Comparison of ENCODE assay signal across 7 mouse cellular contexts in the genomic region with DNA sequence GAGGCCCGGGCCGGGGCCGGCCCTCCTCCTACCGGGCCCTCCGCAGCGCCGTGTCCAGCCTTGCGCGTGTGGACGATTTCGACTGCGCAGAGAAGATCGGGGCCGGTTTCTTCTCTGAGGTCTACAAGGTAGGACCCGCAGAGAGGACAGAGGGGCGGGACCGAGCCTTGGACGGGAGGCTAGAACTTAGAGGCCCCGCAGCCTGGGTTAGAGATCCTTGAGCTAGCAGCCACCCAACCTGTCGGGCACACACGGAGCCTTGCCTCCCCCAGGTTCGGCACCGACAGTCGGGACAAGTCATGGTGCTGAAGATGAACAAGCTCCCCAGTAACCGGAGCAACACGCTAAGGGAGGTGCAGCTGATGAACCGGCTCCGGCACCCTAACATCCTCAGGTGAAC. TPM values are rescaled to one million over a fixed set of nuclear protein-coding genes. Genes with fewer than 3 reads are reported as not detected.
DNase-seq lines count a peak whose midpoint lies in the region; ATAC-seq and TF ChIP-seq lines count a peak whose summit lies in the region.

No protein-coding gene starts in this region.

- WGBS in bone marrow, adult 2 months: 2% methylated on average over 28 of the region's 28 CpGs
- under 1% methylated on average over 28 of the region's 28 CpGs for WGBS in forebrain, embryonic 16.5 days
- WGBS in limb, embryonic 10.5 days: 1% methylated on average over 28 of the region's 28 CpGs
- 2% methylated on average over 27 of the region's 28 CpGs for WGBS in neural tube, embryonic 13.5 days

- H3K36me3 ChIP-seq in megakaryocyte, embryonic 14.5 days (replicated peaks; ENCODE audit: low read length): peaks cover 26% of the 10 kb centered on the region
- peaks cover 8% of the 10 kb centered on the region; the same call in 1 of the 2 replicates for H3K36me3 ChIP-seq in forebrain, embryonic 16.5 days (ENCODE audit: control insufficient read depth, insufficient read depth)
- H3K36me3 ChIP-seq in limb, embryonic 10.5 days: peaks cover 37% of the 10 kb centered on the region
- peaks cover 40% of the 10 kb centered on the region for H3K36me3 ChIP-seq in neural tube, embryonic 13.5 days

- peak overlapping the region; percentile 93 for H3K4me2 ChIP-seq in forebrain, embryonic 16.5 days (ENCODE audit: low read length)
- peak overlapping the region; percentile 96 for H3K4me2 ChIP-seq in neural tube, embryonic 13.5 days

- H3K27ac ChIP-seq in bone marrow, adult 2 months (ENCODE audit: control insufficient read depth, insufficient read depth, low read depth, low read length, poor library complexity): peak overlapping the region; percentile 79; the same call in 1 of the 2 replicates
- peak overlapping the region; percentile 95 for H3K27ac ChIP-seq in forebrain, embryonic 16.5 days (ENCODE audit: low read length)
- peak overlapping the region; percentile 94 for H3K27ac ChIP-seq in limb, embryonic 10.5 days
- peak overlapping the region; percentile 97 for H3K27ac ChIP-seq in neural tube, embryonic 13.5 days (replicated peaks)

- H3K9me3 ChIP-seq in megakaryocyte, embryonic 14.5 days: peaks cover 3% of the 10 kb centered on the region; the same call in 1 of the 2 replicates
- no peaks in the 10 kb centered on the region for H3K9me3 ChIP-seq in forebrain, embryonic 16.5 days (ENCODE audit: control insufficient read depth, low read length)
- no peaks in the 10 kb centered on the region for H3K9me3 ChIP-seq in limb, embryonic 10.5 days (replicated peaks)
- no peaks in the 10 kb centered on the region for H3K9me3 ChIP-seq in neural tube, embryonic 13.5 days

- peaks cover 19% of the 10 kb centered on the region for H3K4me1 ChIP-seq in megakaryocyte, embryonic 14.5 days
- no peaks in the 10 kb centered on the region for H3K4me1 ChIP-seq in bone marrow, adult 2 months (ENCODE audit: control insufficient read depth, insufficient read depth, low read length)
- peaks cover 14% of the 10 kb centered on the region for H3K4me1 ChIP-seq in forebrain, embryonic 16.5 days (replicated peaks; ENCODE audit: control insufficient read depth, insufficient read depth, low read length)
- peaks cover 10% of the 10 kb centered on the region for H3K4me1 ChIP-seq in limb, embryonic 10.5 days
- peaks cover 13% of the 10 kb centered on the region for H3K4me1 ChIP-seq in neural tube, embryonic 13.5 days (replicated peaks)

- TF ChIP-seq CTCF in bone marrow, adult 2 months (IDR thresholded peaks at IDR 0.05; ENCODE audit: control insufficient read depth, insufficient read depth, low read length): no peak

- H3K9ac ChIP-seq in forebrain, embryonic 16.5 days (replicated peaks; ENCODE audit: low read depth, low read length): peak overlapping the region; percentile 95
- H3K9ac ChIP-seq in neural tube, embryonic 13.5 days: peak overlapping the region; percentile 98

- ATAC-seq in megakaryocyte, adult 5-6 weeks (ENCODE audit: poor library complexity, severe bottlenecking): no peak
- peak; percentile 6; the same call in 1 of the 2 replicates for ATAC-seq in forebrain, embryonic 16.5 days
- peak; percentile 2; the same call in 1 of the 2 replicates for ATAC-seq in neural tube, embryonic 13.5 days (ENCODE audit: low read depth)

- H3K4me3 ChIP-seq in megakaryocyte, embryonic 14.5 days (replicated peaks): peak overlapping the region; percentile 94
- H3K4me3 ChIP-seq in bone marrow, adult 2 months (replicated peaks; ENCODE audit: control insufficient read depth, low read depth, low read length): peak overlapping the region; percentile 54
- H3K4me3 ChIP-seq in forebrain, embryonic 16.5 days (replicated peaks; ENCODE audit: low read length): peak overlapping the region; percentile 90
- H3K4me3 ChIP-seq in limb, embryonic 10.5 days: peak overlapping the region; percentile 90
- peak overlapping the region; percentile 96 for H3K4me3 ChIP-seq in neural tube, embryonic 13.5 days

- no peak for TF ChIP-seq POLR2A in bone marrow, adult 2 months (IDR thresholded peaks at IDR 0.05; ENCODE audit: borderline replicate concordance, control insufficient read depth, low read depth, low read length)

- H3K27me3 ChIP-seq in megakaryocyte, embryonic 14.5 days (replicated peaks): peaks cover 40% of the 10 kb centered on the region
- no peaks in the 10 kb centered on the region for H3K27me3 ChIP-seq in forebrain, embryonic 16.5 days (replicated peaks; ENCODE audit: control insufficient read depth, insufficient read depth, low read length)
- H3K27me3 ChIP-seq in limb, embryonic 10.5 days (ENCODE audit: low read depth, poor library complexity, severe bottlenecking): no peaks in the 10 kb centered on the region
- no peaks in the 10 kb centered on the region for H3K27me3 ChIP-seq in neural tube, embryonic 13.5 days

- peak; percentile 59 for DNase-seq in limb, embryonic 10.5 days (ENCODE audit: low spot score)
- DNase-seq in left cerebral cortex, adult 9 months (ENCODE audit: low spot score in 2 of 2): no peak

RNA-seq across cellular contexts. Expression of a gene that starts 1.8 kb away (rescaled TPM):
- 28.2 and 39.0 TPM in 2 replicates for polyA plus RNA-seq in megakaryocyte, embryonic 14.5 days (2012; ENCODE audit: insufficient read depth, low replicate concordance)
- 5.7 and 6.3 TPM in 2 replicates for total RNA-seq in megakaryocyte, adult 5-6 weeks (2015)
- total RNA-seq in megakaryocyte, adult 5-6 weeks (2017): 7.6 and 9.3 TPM in 2 replicates
- polyA plus RNA-seq in bone marrow, adult 2 months (2011; ENCODE audit: insufficient read depth, insufficient read length, low replicate concordance, missing spikeins): 2.7 and 6.0 TPM in 2 replicates
- 7.5 and 8.6 TPM in 2 replicates for polyA plus RNA-seq in forebrain, embryonic 16.5 days (2015; fragmentation: Nextera tagmentation; extraction: Ambion mirVana)
- polyA plus RNA-seq in limb, embryonic 10.5 days (2016; fragmentation: Nextera tagmentation; extraction: Ambion mirVana): 7.5 and 9.7 TPM in 2 replicates
- 10.8 and 14.4 TPM in 2 replicates for polyA plus RNA-seq in neural tube, embryonic 13.5 days (2015; fragmentation: Nextera tagmentation; extraction: Ambion mirVana)

RNA-seq across cellular contexts. Expression of a gene that starts 10.9 kb away (rescaled TPM):
- polyA plus RNA-seq in megakaryocyte, embryonic 14.5 days (2012; ENCODE audit: insufficient read depth, low replicate concordance): 3.1 and 26.7 TPM in 2 replicates
- total RNA-seq in megakaryocyte, adult 5-6 weeks (2015): 0.57 and 2.5 TPM in 2 replicates
- total RNA-seq in megakaryocyte, adult 5-6 weeks (2017): 3.0 and 3.5 TPM in 2 replicates
- 186 and 275 TPM in 2 replicates for polyA plus RNA-seq in bone marrow, adult 2 months (2011; ENCODE audit: insufficient read depth, insufficient read length, low replicate concordance, missing spikeins)
- polyA plus RNA-seq in forebrain, embryonic 16.5 days (2015; fragmentation: Nextera tagmentation; extraction: Ambion mirVana): 3.6 and 6.5 TPM in 2 replicates
- polyA plus RNA-seq in limb, embryonic 10.5 days (2016; fragmentation: Nextera tagmentation; extraction: Ambion mirVana): 2.0 and 2.3 TPM in 2 replicates
- polyA plus RNA-seq in neural tube, embryonic 13.5 days (2015; fragmentation: Nextera tagmentation; extraction: Ambion mirVana): 2.8 and 3.7 TPM in 2 replicates

RNA-seq across cellular contexts. Expression of a gene that starts 14.6 kb away (rescaled TPM):
- 0.55 TPM in 1 of 2 replicates, not detected in the other for polyA plus RNA-seq in megakaryocyte, embryonic 14.5 days (2012; ENCODE audit: insufficient read depth, low replicate concordance)
- not detected in 2 replicates for total RNA-seq in megakaryocyte, adult 5-6 weeks (2015)
- total RNA-seq in megakaryocyte, adult 5-6 weeks (2017): not detected in 2 replicates
- polyA plus RNA-seq in bone marrow, adult 2 months (2011; ENCODE audit: insufficient read depth, insufficient read length, low replicate concordance, missing spikeins): not detected in 2 replicates
- polyA plus RNA-seq in forebrain, embryonic 16.5 days (2015; fragmentation: Nextera tagmentation; extraction: Ambion mirVana): 0.47 and 0.68 TPM in 2 replicates
- 0.18 TPM in 1 of 2 replicates, not detected in the other for polyA plus RNA-seq in limb, embryonic 10.5 days (2016; fragmentation: Nextera tagmentation; extraction: Ambion mirVana)
- 0.32 and 0.59 TPM in 2 replicates for polyA plus RNA-seq in neural tube, embryonic 13.5 days (2015; fragmentation: Nextera tagmentation; extraction: Ambion mirVana)

RNA-seq across cellular contexts. Expression of a gene that starts 40.0 kb away (rescaled TPM):
- polyA plus RNA-seq in megakaryocyte, embryonic 14.5 days (2012; ENCODE audit: insufficient read depth, low replicate concordance): 3.9 TPM in 1 of 2 replicates, not detected in the other
- not detected in 2 replicates for total RNA-seq in megakaryocyte, adult 5-6 weeks (2015)
- 0.77 TPM in 1 of 2 replicates, not detected in the other for total RNA-seq in megakaryocyte, adult 5-6 weeks (2017)
- polyA plus RNA-seq in bone marrow, adult 2 months (2011; ENCODE audit: insufficient read depth, insufficient read length, low replicate concordance, missing spikeins): 1.1 TPM in 1 of 2 replicates, not detected in the other
- polyA plus RNA-seq in forebrain, embryonic 16.5 days (2015; fragmentation: Nextera tagmentation; extraction: Ambion mirVana): not detected in 2 replicates
- not detected in 2 replicates for polyA plus RNA-seq in limb, embryonic 10.5 days (2016; fragmentation: Nextera tagmentation; extraction: Ambion mirVana)
- not detected in 2 replicates for polyA plus RNA-seq in neural tube, embryonic 13.5 days (2015; fragmentation: Nextera tagmentation; extraction: Ambion mirVana)

RNA-seq across cellular contexts. Expression of a gene that starts 49.2 kb away (rescaled TPM):
- 74.6 and 104 TPM in 2 replicates for polyA plus RNA-seq in megakaryocyte, embryonic 14.5 days (2012; ENCODE audit: insufficient read depth, low replicate concordance)
- total RNA-seq in megakaryocyte, adult 5-6 weeks (2015): 16.7 and 17.5 TPM in 2 replicates
- 23.6 and 32.6 TPM in 2 replicates for total RNA-seq in megakaryocyte, adult 5-6 weeks (2017)
- 37.7 and 76.5 TPM in 2 replicates for polyA plus RNA-seq in bone marrow, adult 2 months (2011; ENCODE audit: insufficient read depth, insufficient read length, low replicate concordance, missing spikeins)
- polyA plus RNA-seq in forebrain, embryonic 16.5 days (2015; fragmentation: Nextera tagmentation; extraction: Ambion mirVana): 62.0 and 63.1 TPM in 2 replicates
- 44.3 and 50.8 TPM in 2 replicates for polyA plus RNA-seq in limb, embryonic 10.5 days (2016; fragmentation: Nextera tagmentation; extraction: Ambion mirVana)
- 65.5 and 73.1 TPM in 2 replicates for polyA plus RNA-seq in neural tube, embryonic 13.5 days (2015; fragmentation: Nextera tagmentation; extraction: Ambion mirVana)
